Mouse (Mus musculus) liver, postnatal 0 days (tissue): ENCODE measurements around the gene Magi2.

ENCODE experiments used
- CTCF ChIP-seq: sonication (generic); IDR thresholded peaks from 2 replicates; pipeline ENCODE4 v1.5.1; 2016; ENCODE audit warnings: antibody characterized with exemption, low read depth
- EP300 ChIP-seq: IDR thresholded peaks from 2 replicates; pipeline ENCODE4 v1.6.1; 2016; ENCODE audit warnings: antibody characterized with exemption, low read depth, mild to moderate bottlenecking

DNA sequence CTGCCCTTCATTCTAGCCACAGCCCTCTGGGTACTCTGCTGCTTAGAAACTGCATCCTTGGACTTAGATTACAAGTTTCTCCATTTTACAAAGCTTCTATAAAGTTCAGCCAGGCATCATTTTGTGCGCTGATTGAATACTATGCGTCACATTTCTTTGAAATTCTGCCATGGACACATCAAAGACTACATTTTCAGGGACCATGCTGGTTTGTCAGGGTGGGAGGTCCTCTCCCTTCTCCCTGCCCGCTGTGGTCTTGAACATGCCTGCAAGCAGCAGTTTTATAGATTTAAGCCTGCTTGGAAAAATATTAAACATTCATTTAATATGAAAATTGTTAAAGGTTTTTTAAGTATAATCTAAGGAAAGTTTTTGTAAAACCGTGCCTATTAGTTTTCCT is 1030.6 kb downstream of the Magi2 start:
- TF ChIP-seq CTCF (no peak), EP300 (no peak)
